Mouse (Mus musculus) lung, postnatal 0 days (tissue): Measurements from ENCODE around the gene Prtg. TPM values are rescaled to one million over a fixed set of nuclear protein-coding genes. Genes with fewer than 3 reads are reported as not detected.

Experiments used
- ATAC-seq: fragments of 200-750 bp; cut with Nextera tagmentation; 2 replicates; pipeline ENCODE4 v1.8.0; 2017; ENCODE audit warnings: moderate library complexity
- DNase-seq: peaks from one replicate; pipeline ENCODE4 v3.0.0-alpha.2; 2016; ENCODE audit warnings: low spot score
- H3K27ac ChIP-seq: fragments of 300-500 bp; sonication (generic); 2 replicates; pipeline ENCODE4 v1.5.1; 2014; ENCODE audit warnings: antibody characterized with exemption, mild to moderate bottlenecking, low read length, mixed read lengths
- H3K27me3 ChIP-seq: fragments of 300-500 bp; sonication (generic); replicated peaks from 2 replicates; pipeline ENCODE4 v1.6.1; 2014; ENCODE audit warnings: low read length, mixed read lengths; ENCODE audit not compliant: insufficient read depth
- H3K36me3 ChIP-seq: fragments of 300-500 bp; sonication (generic); 2 replicates; pipeline ENCODE4 v1.6.1; 2014; ENCODE audit warnings: low read length, mixed read lengths; ENCODE audit not compliant: insufficient read depth
- H3K4me1 ChIP-seq: fragments of 300-500 bp; sonication (generic); 2 replicates; pipeline ENCODE4 v1.6.1; 2014; ENCODE audit warnings: antibody characterized with exemption, low read depth, low read length, mixed read lengths; ENCODE audit not compliant: insufficient read depth
- H3K4me2 ChIP-seq: fragments of 300-500 bp; sonication (generic); replicated peaks from 2 replicates; pipeline ENCODE4 v1.6.1; 2014; ENCODE audit warnings: low read depth, mild to moderate bottlenecking, low read length, moderate library complexity, mixed read lengths
- H3K4me3 ChIP-seq: fragments of 300-500 bp; sonication (generic); 2 replicates; pipeline ENCODE4 v1.5.1; 2014; ENCODE audit warnings: low read depth, low read length
- H3K9ac ChIP-seq: fragments of 300-500 bp; sonication (generic); replicated peaks from 2 replicates; pipeline ENCODE4 v1.6.1; 2014; ENCODE audit warnings: low read depth, mild to moderate bottlenecking
- H3K9me3 ChIP-seq: fragments of 300-500 bp; sonication (generic); 2 replicates; pipeline ENCODE4 v1.6.1; 2016; ENCODE audit warnings: low read length, mixed read lengths
- CTCF ChIP-seq: IDR thresholded peaks from 2 replicates; pipeline ENCODE4 v1.5.1; 2016; ENCODE audit warnings: antibody characterized with exemption, mild to moderate bottlenecking
- EP300 ChIP-seq: IDR thresholded peaks from 2 replicates; pipeline ENCODE4 v1.6.1; 2016; ENCODE audit warnings: antibody characterized with exemption, mild to moderate bottlenecking, control low read depth
- WGBS: fragments of 180-500 bp; shearing (Covaris S2); extraction: QIAGEN DNeasy Blood & Tissue Kit; methylation state at CpG from one replicate; pipeline ENCODE4 v1.1.7; 2014; 5-methylcytosine and 5-hydroxymethylcytosine counted together
- polyA plus RNA-seq: library from polyadenylated mRNA; unstranded; fragments of >200 nt; fragmentation: Nextera tagmentation; extraction: Ambion mirVana; gene quantifications from 2 replicates; pipeline ENCODE4 v1.2.1, GENCODE M21; 2015

The Prtg gene
- polyA plus RNA-seq, 1 experiment from 2014 or later = 0.04 TPM

- Histone ChIP-seq H3K4me2 (no peak overlapping the region), H3K27me3 (no peaks in the 10 kb centered on the region), H3K4me1 (no peaks in the 10 kb centered on the region), H3K27ac (no peak overlapping the region), H3K36me3 (no peaks in the 10 kb centered on the region), H3K4me3 (no peak overlapping the region), H3K9ac (no peak overlapping the region), H3K9me3 (no peaks in the 10 kb centered on the region)
- DNase-seq (no peak), ATAC-seq (no peak)
- no peak for TF ChIP-seq CTCF
- TF ChIP-seq EP300 = no peak
- 96% methylated on average over 10 of the region's 10 CpGs for WGBS
These were observed 44.9 kb downstream of the Prtg start for GRCm38 (mm10) chr9:72851541-72851940.

GRCm38 (mm10) chr9:72851979-72852378 lies 45.3 kb downstream of the Prtg start:
- Histone ChIP-seq H3K4me3 (no peak overlapping the region), H3K4me1 (no peaks in the 10 kb centered on the region), H3K4me2 (no peak overlapping the region), H3K9ac (no peak overlapping the region), H3K9me3 (no peaks in the 10 kb centered on the region), H3K36me3 (no peaks in the 10 kb centered on the region), H3K27me3 (no peaks in the 10 kb centered on the region), H3K27ac (no peak overlapping the region)
- no peak for ATAC-seq
- DNase-seq = no peak
- TF ChIP-seq EP300 (no peak), CTCF (no peak)
- 81% methylated on average over 5 of the region's 5 CpGs for WGBS

- Histone ChIP-seq H3K4me3 (no peak overlapping the region), H3K4me1 (no peaks in the 10 kb centered on the region), H3K4me2 (no peak overlapping the region; the same call in 1 of the 2 replicates), H3K9ac (no peak overlapping the region), H3K27ac (no peak overlapping the region), H3K36me3 (no peaks in the 10 kb centered on the region), H3K9me3 (no peaks in the 10 kb centered on the region), H3K27me3 (no peaks in the 10 kb centered on the region)
- DNase-seq (no peak), ATAC-seq (no peak)
- no peak for TF ChIP-seq CTCF
- TF ChIP-seq EP300 = no peak
- WGBS = 52% methylated on average over 13 of the region's 13 CpGs
These were observed 47.1 kb downstream of the Prtg start for GRCm38 (mm10) chr9:72853681-72854190.

- H3K36me3 ChIP-seq = no peaks in the 10 kb centered on the region
- no peak for TF ChIP-seq EP300
- TF ChIP-seq CTCF = no peak
- no peak overlapping the region for H3K4me2 ChIP-seq
- no peak overlapping the region for H3K4me3 ChIP-seq
- DNase-seq = no peak
- H3K9me3 ChIP-seq = no peaks in the 10 kb centered on the region
- WGBS = 93% methylated on average over 24 of the region's 24 CpGs
- no peaks in the 10 kb centered on the region for H3K27me3 ChIP-seq
- no peak overlapping the region for H3K27ac ChIP-seq
- H3K4me1 ChIP-seq = no peaks in the 10 kb centered on the region
- no peak for ATAC-seq
- no peak overlapping the region for H3K9ac ChIP-seq
These were observed 50.0 kb downstream of the Prtg start for GRCm38 (mm10) chr9:72856721-72857120.

- Histone ChIP-seq H3K4me3 (no peak overlapping the region), H3K9me3 (no peaks in the 10 kb centered on the region), H3K27ac (no peak overlapping the region), H3K4me1 (no peaks in the 10 kb centered on the region), H3K36me3 (no peaks in the 10 kb centered on the region), H3K27me3 (no peaks in the 10 kb centered on the region), H3K4me2 (no peak overlapping the region), H3K9ac (no peak overlapping the region)
- DNase-seq = no peak
- no peak for ATAC-seq
- TF ChIP-seq CTCF = no peak
- TF ChIP-seq EP300 = no peak
- WGBS = 73% methylated on average over 5 of the region's 5 CpGs
These were observed 54.1 kb downstream of the Prtg start for GRCm38 (mm10) chr9:72860764-72861163.

GRCm38 (mm10) chr9:72861235-72861634 lies 54.6 kb downstream of the Prtg start:
- TF ChIP-seq CTCF (no peak), EP300 (no peak)
- Histone ChIP-seq H3K4me1 (no peaks in the 10 kb centered on the region), H3K27ac (no peak overlapping the region), H3K4me3 (no peak overlapping the region), H3K9ac (no peak overlapping the region), H3K36me3 (no peaks in the 10 kb centered on the region), H3K9me3 (no peaks in the 10 kb centered on the region), H3K4me2 (no peak overlapping the region), H3K27me3 (no peaks in the 10 kb centered on the region)
- 85% methylated on average over 10 of the region's 10 CpGs for WGBS
- ATAC-seq (no peak), DNase-seq (no peak)

GRCm38 (mm10) chr9:72862186-72862585 lies 55.5 kb downstream of the Prtg start:
- no peaks in the 10 kb centered on the region for H3K9me3 ChIP-seq
- H3K4me2 ChIP-seq = no peak overlapping the region
- no peak for ATAC-seq
- 79% methylated on average over 11 of the region's 11 CpGs for WGBS
- H3K9ac ChIP-seq = no peak overlapping the region
- no peak overlapping the region for H3K4me3 ChIP-seq
- H3K36me3 ChIP-seq = no peaks in the 10 kb centered on the region
- DNase-seq = no peak
- H3K27me3 ChIP-seq = no peaks in the 10 kb centered on the region
- TF ChIP-seq EP300 (no peak), CTCF (no peak)
- no peaks in the 10 kb centered on the region for H3K4me1 ChIP-seq
- no peak overlapping the region for H3K27ac ChIP-seq
